Mouse (Mus musculus): Measurements from ENCODE around the gene Rbpms2. TPM values are rescaled to one million over a fixed set of nuclear protein-coding genes. Genes with fewer than 3 reads are reported as not detected.
"Not testable (repeated sequence)": the region's sequence is repeated elsewhere in the genome, so short reads cannot be mapped to it uniquely, and the experiment has no call there.

Gene Rbpms2
- polyA plus RNA-seq, 1 experiment from 2014 or later, result 31.5 TPM

DNA sequence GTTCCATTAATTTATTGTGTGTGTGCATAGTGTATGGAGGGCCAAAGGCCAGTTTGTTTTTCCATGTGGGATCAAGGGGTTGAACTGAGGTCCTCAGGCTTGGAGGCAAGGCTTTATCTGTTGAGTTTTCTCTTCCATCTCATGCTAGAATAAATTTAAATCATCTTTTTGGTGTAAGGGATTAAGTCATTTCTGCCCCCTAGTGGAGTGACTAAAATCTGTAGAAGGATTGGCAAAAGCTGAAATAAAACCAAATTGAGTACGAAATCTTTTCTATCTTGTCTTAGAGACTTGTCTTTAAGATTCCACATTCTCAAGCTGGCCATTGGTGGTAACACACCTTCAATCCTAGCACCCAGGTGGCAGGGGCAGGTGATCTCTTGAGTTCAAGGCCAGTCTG is 53.5 kb downstream of the Rbpms2 start:
- Histone ChIP-seq H3K9ac (ENCODE audit: low read length) (no peak overlapping the region), H3K36me3 (ENCODE audit: control insufficient read depth, insufficient read depth, low read length) (peaks cover 4% of the 10 kb centered on the region; the same call in 1 of the 2 replicates), H3K4me3 (ENCODE audit: low read depth, low read length) (no peak overlapping the region), H3K27me3 (ENCODE audit: control insufficient read depth, insufficient read depth, low read length) (no peaks in the 10 kb centered on the region), H3K4me1 (ENCODE audit: control insufficient read depth, insufficient read depth, low read length) (peaks cover 25% of the 10 kb centered on the region), H3K9me3 (ENCODE audit: control insufficient read depth, low read length) (no peaks in the 10 kb centered on the region), H3K4me2 (ENCODE audit: low read depth, severe bottlenecking) (no peak overlapping the region), H3K27ac (replicated peaks; ENCODE audit: low read depth, low read length) (no peak overlapping the region)
- DNase-seq (ENCODE audit: low spot score), result no peak
- 76% methylated on average over 1 of the region's 1 CpGs for WGBS
- ATAC-seq (ENCODE audit: insufficient number of reproducible peaks, low FRiP score, low TSS enrichment, low read depth), result no peak

DNA sequence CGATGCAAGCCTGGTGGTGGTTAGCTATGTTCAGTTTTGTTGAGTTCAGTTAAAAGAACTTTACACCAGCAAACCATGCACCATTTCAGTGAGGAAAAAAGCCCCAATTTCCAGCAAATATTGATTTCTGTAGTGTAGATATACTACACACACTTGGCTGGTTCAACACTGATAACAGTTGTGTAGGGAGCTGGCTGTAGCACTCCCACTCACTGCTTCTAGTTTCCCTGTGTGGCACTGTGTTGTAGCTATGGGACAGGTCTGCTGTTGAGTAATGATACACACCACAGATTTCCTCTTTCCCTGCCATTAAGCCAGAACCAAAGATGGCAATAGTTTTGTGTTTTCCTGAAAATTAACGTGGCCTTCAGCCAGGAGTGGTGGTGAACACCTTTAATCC is 55.3 kb downstream of the Rbpms2 start:
- H3K4me3 ChIP-seq (ENCODE audit: low read depth, low read length), result no peak overlapping the region
- 91% methylated on average over 2 of the region's 2 CpGs for WGBS
- no peak overlapping the region for H3K4me2 ChIP-seq (ENCODE audit: low read depth, severe bottlenecking)
- DNase-seq (ENCODE audit: low spot score), result no peak
- ATAC-seq (ENCODE audit: insufficient number of reproducible peaks, low FRiP score, low TSS enrichment, low read depth), result no peak
- no peaks in the 10 kb centered on the region for H3K27me3 ChIP-seq (ENCODE audit: control insufficient read depth, insufficient read depth, low read length)
- no peaks in the 10 kb centered on the region for H3K9me3 ChIP-seq (ENCODE audit: control insufficient read depth, low read length)
- peaks cover 4% of the 10 kb centered on the region; the same call in 1 of the 2 replicates for H3K36me3 ChIP-seq (ENCODE audit: control insufficient read depth, insufficient read depth, low read length)
- H3K9ac ChIP-seq (ENCODE audit: low read length), result no peak overlapping the region
- H3K4me1 ChIP-seq (ENCODE audit: control insufficient read depth, insufficient read depth, low read length), result peaks cover 8% of the 10 kb centered on the region
- no peak overlapping the region for H3K27ac ChIP-seq (replicated peaks; ENCODE audit: low read depth, low read length)

GRCm38 (mm10) chr9:65689869-65690268 is 60.4 kb downstream of the Rbpms2 start:
- not testable (repeated sequence) for ATAC-seq (ENCODE audit: insufficient number of reproducible peaks, low FRiP score, low TSS enrichment, low read depth); H3K4me3 ChIP-seq (ENCODE audit: low read depth, low read length); DNase-seq (ENCODE audit: low spot score); H3K9me3 ChIP-seq (ENCODE audit: control insufficient read depth, low read length); H3K9ac ChIP-seq (ENCODE audit: low read length); H3K4me1 ChIP-seq (ENCODE audit: control insufficient read depth, insufficient read depth, low read length); H3K27ac ChIP-seq (replicated peaks; ENCODE audit: low read depth, low read length); H3K4me2 ChIP-seq (ENCODE audit: low read depth, severe bottlenecking); H3K27me3 ChIP-seq (ENCODE audit: control insufficient read depth, insufficient read depth, low read length)
- H3K36me3 ChIP-seq (ENCODE audit: control insufficient read depth, insufficient read depth, low read length), result peaks cover 10% of the 10 kb centered on the region; the same call in 1 of the 2 replicates
- whole genome bisulfite sequencing, result 72% methylated on average over 2 of the region's 2 CpGs

GRCm38 (mm10) chr9:65692466-65692865 is 63.0 kb downstream of the Rbpms2 start:
- Histone ChIP-seq H3K4me3 (ENCODE audit: low read depth, low read length) (no peak overlapping the region), H3K4me1 (ENCODE audit: control insufficient read depth, insufficient read depth, low read length) (no peaks in the 10 kb centered on the region), H3K36me3 (ENCODE audit: control insufficient read depth, insufficient read depth, low read length) (peaks cover 10% of the 10 kb centered on the region; the same call in 1 of the 2 replicates), H3K4me2 (ENCODE audit: low read depth, severe bottlenecking) (no peak overlapping the region), H3K9me3 (ENCODE audit: control insufficient read depth, low read length) (no peaks in the 10 kb centered on the region), H3K27ac (replicated peaks; ENCODE audit: low read depth, low read length) (peak overlapping the region; percentile 48; the same call in 1 of the 2 replicates), H3K27me3 (ENCODE audit: control insufficient read depth, insufficient read depth, low read length) (no peaks in the 10 kb centered on the region), H3K9ac (ENCODE audit: low read length) (no peak overlapping the region)
- WGBS, result 50% methylated on average over 3 of the region's 3 CpGs
- DNase-seq (ENCODE audit: low spot score) (no peak), ATAC-seq (ENCODE audit: insufficient number of reproducible peaks, low FRiP score, low TSS enrichment, low read depth) (no peak)

- no peaks in the 10 kb centered on the region for H3K4me1 ChIP-seq (ENCODE audit: control insufficient read depth, insufficient read depth, low read length)
- 56% methylated on average over 5 of the region's 5 CpGs for WGBS
- no peak overlapping the region for H3K9ac ChIP-seq (ENCODE audit: low read length)
- no peaks in the 10 kb centered on the region for H3K27me3 ChIP-seq (ENCODE audit: control insufficient read depth, insufficient read depth, low read length)
- no peaks in the 10 kb centered on the region for H3K9me3 ChIP-seq (ENCODE audit: control insufficient read depth, low read length)
- no peak overlapping the region for H3K4me3 ChIP-seq (ENCODE audit: low read depth, low read length)
- H3K27ac ChIP-seq (replicated peaks; ENCODE audit: low read depth, low read length), result peak overlapping the region; percentile 48; the same call in 1 of the 2 replicates
- ATAC-seq (ENCODE audit: insufficient number of reproducible peaks, low FRiP score, low TSS enrichment, low read depth), result no peak
- no peak overlapping the region for H3K4me2 ChIP-seq (ENCODE audit: low read depth, severe bottlenecking)
- peaks cover 10% of the 10 kb centered on the region; the same call in 1 of the 2 replicates for H3K36me3 ChIP-seq (ENCODE audit: control insufficient read depth, insufficient read depth, low read length)
- no peak for DNase-seq (ENCODE audit: low spot score)
These were observed 63.6 kb downstream of the Rbpms2 start for GRCm38 (mm10) chr9:65692959-65693603.

DNA sequence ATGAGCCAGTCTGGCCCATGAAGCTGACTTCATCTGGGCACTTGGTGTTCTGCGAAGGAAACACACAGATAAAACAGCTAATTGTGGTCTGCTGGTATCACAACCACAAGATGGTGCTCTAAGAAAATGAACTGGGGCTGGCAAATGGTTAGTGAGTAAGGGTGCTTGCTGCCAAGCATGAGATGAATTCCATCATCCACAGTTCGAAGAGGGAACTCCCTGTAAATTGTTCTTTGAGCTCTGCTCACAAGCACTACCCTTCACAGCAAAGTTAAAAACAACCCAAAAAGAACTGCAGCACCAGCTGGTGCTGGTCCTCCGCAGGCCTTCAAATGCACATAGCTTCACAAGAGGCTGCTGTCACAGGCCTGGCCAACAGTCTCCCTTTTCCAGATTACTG is 66.2 kb downstream of the Rbpms2 start:
- Histone ChIP-seq H3K4me2 (ENCODE audit: low read depth, severe bottlenecking) (no peak overlapping the region), H3K9ac (ENCODE audit: low read length) (no peak overlapping the region), H3K4me1 (ENCODE audit: control insufficient read depth, insufficient read depth, low read length) (no peaks in the 10 kb centered on the region), H3K4me3 (ENCODE audit: low read depth, low read length) (no peak overlapping the region), H3K36me3 (ENCODE audit: control insufficient read depth, insufficient read depth, low read length) (peaks cover 10% of the 10 kb centered on the region; the same call in 1 of the 2 replicates), H3K27ac (replicated peaks; ENCODE audit: low read depth, low read length) (no peak overlapping the region), H3K27me3 (ENCODE audit: control insufficient read depth, insufficient read depth, low read length) (no peaks in the 10 kb centered on the region), H3K9me3 (ENCODE audit: control insufficient read depth, low read length) (no peaks in the 10 kb centered on the region)
- no peak for DNase-seq (ENCODE audit: low spot score)
- WGBS, result 90% methylated on average over 3 of the region's 3 CpGs
- no peak for ATAC-seq (ENCODE audit: insufficient number of reproducible peaks, low FRiP score, low TSS enrichment, low read depth)

GRCm38 (mm10) chr9:65696337-65696736 is 66.9 kb downstream of the Rbpms2 start:
- H3K27me3 ChIP-seq (ENCODE audit: control insufficient read depth, insufficient read depth, low read length), result no peaks in the 10 kb centered on the region
- H3K4me1 ChIP-seq (ENCODE audit: control insufficient read depth, insufficient read depth, low read length), result no peaks in the 10 kb centered on the region
- peaks cover 9% of the 10 kb centered on the region; the same call in 1 of the 2 replicates for H3K36me3 ChIP-seq (ENCODE audit: control insufficient read depth, insufficient read depth, low read length)
- no peak overlapping the region for H3K9ac ChIP-seq (ENCODE audit: low read length)
- H3K27ac ChIP-seq (replicated peaks; ENCODE audit: low read depth, low read length), result no peak overlapping the region
- H3K4me3 ChIP-seq (ENCODE audit: low read depth, low read length), result no peak overlapping the region
- no peaks in the 10 kb centered on the region for H3K9me3 ChIP-seq (ENCODE audit: control insufficient read depth, low read length)
- DNase-seq (ENCODE audit: low spot score) (no peak), ATAC-seq (ENCODE audit: insufficient number of reproducible peaks, low FRiP score, low TSS enrichment, low read depth) (no peak)
- no peak overlapping the region for H3K4me2 ChIP-seq (ENCODE audit: low read depth, severe bottlenecking)

- WGBS, result 88% methylated on average over 7 of the region's 7 CpGs
- H3K4me3 ChIP-seq (ENCODE audit: low read depth, low read length), result no peak overlapping the region
- H3K9ac ChIP-seq (ENCODE audit: low read length), result no peak overlapping the region
- DNase-seq (ENCODE audit: low spot score) (no peak), ATAC-seq (ENCODE audit: insufficient number of reproducible peaks, low FRiP score, low TSS enrichment, low read depth) (no peak)
- H3K27ac ChIP-seq (replicated peaks; ENCODE audit: low read depth, low read length), result no peak overlapping the region
- peaks cover 9% of the 10 kb centered on the region; the same call in 1 of the 2 replicates for H3K36me3 ChIP-seq (ENCODE audit: control insufficient read depth, insufficient read depth, low read length)
- H3K9me3 ChIP-seq (ENCODE audit: control insufficient read depth, low read length), result no peaks in the 10 kb centered on the region
- H3K4me1 ChIP-seq (ENCODE audit: control insufficient read depth, insufficient read depth, low read length), result no peaks in the 10 kb centered on the region
- H3K27me3 ChIP-seq (ENCODE audit: control insufficient read depth, insufficient read depth, low read length), result no peaks in the 10 kb centered on the region
- no peak overlapping the region for H3K4me2 ChIP-seq (ENCODE audit: low read depth, severe bottlenecking)
These were observed 67.9 kb downstream of the Rbpms2 start for GRCm38 (mm10) chr9:65697356-65697755.

- DNase-seq (ENCODE audit: low spot score), result no peak
These were observed 68.5 kb downstream of the Rbpms2 start for GRCm38 (mm10) chr9:65697992-65698391.

More at GRCm38 (mm10) chr9:65697992-65698391, 68.5 kb downstream of the Rbpms2 start:
- H3K4me3 ChIP-seq (ENCODE audit: low read depth, low read length), result no peak overlapping the region
- ATAC-seq (ENCODE audit: insufficient number of reproducible peaks, low FRiP score, low TSS enrichment, low read depth), result no peak
- H3K27ac ChIP-seq (replicated peaks; ENCODE audit: low read depth, low read length), result no peak overlapping the region
- no peaks in the 10 kb centered on the region for H3K9me3 ChIP-seq (ENCODE audit: control insufficient read depth, low read length)
- peaks cover 9% of the 10 kb centered on the region; the same call in 1 of the 2 replicates for H3K36me3 ChIP-seq (ENCODE audit: control insufficient read depth, insufficient read depth, low read length)
- H3K27me3 ChIP-seq (ENCODE audit: control insufficient read depth, insufficient read depth, low read length), result no peaks in the 10 kb centered on the region
- no peaks in the 10 kb centered on the region for H3K4me1 ChIP-seq (ENCODE audit: control insufficient read depth, insufficient read depth, low read length)
- H3K4me2 ChIP-seq (ENCODE audit: low read depth, severe bottlenecking), result no peak overlapping the region
- no peak overlapping the region for H3K9ac ChIP-seq (ENCODE audit: low read length)
